Comparison of ENCODE assay signal across 9 mouse cellular contexts in the genomic region with DNA sequence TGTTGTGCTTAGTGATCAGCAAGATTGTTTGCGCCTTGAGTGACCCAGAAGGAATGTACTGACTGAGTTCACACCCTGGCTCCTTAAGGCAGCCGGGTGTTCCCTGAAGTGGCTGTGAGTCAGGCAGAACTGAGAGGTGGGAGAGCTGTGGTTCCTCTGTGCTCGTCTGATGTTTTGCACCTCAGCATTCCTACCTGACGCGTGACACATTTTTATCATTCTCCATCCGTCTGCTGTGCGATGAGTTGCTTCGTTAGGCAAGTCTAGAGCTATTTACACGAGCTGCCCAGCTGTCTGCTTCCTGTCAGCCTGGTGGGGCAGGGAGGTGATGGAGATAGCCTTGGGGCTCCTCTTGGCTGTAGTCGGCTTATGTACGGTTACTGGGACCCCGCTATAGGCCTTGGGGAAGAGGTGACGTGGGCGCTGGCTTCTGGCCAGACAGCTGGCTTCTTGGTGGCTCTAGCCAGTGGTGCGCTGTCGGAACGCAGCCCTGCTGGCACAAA. TPM values are rescaled to one million over a fixed set of nuclear protein-coding genes. Genes with fewer than 3 reads are reported as not detected.
A peak's percentile ranks its signal among the peaks of the same experiment; 100 is the strongest.
DNase-seq lines count a peak whose midpoint lies in the region; ATAC-seq and TF ChIP-seq lines count a peak whose summit lies in the region.
"Had no signal": no experiment of that assay in that cellular context is flagged by ENCODE, and none has a peak within 500 bp of the region (broad histone marks: within the 10 kb centered on the region; RNA-seq: fewer than 3 reads in every experiment).

No protein-coding gene starts in this region.

- TF ChIP-seq CTCF in left cerebral cortex, adult 2 months (IDR thresholded peaks at IDR 0.05), result no peak; the same call in 1 of the 2 replicates
- TF ChIP-seq CTCF in heart, adult 2 months (IDR thresholded peaks at IDR 0.05), result no peak

- 10% methylated on average over 17 of the region's 17 CpGs for WGBS in heart, adult 2 months
- 49% methylated on average over 17 of the region's 17 CpGs for WGBS in kidney, embryonic 15.5 days
- WGBS in midbrain, embryonic 12.5 days, result 70% methylated on average over 17 of the region's 17 CpGs

- H3K9ac ChIP-seq in heart, adult 2 months (ENCODE audit: low read depth, low read length), result peak overlapping the region; percentile 67
- no peak overlapping the region for H3K9ac ChIP-seq in kidney, embryonic 15.5 days
- no peak overlapping the region for H3K9ac ChIP-seq in midbrain, embryonic 12.5 days (replicated peaks)

- 0 out of 2 replicates have a peak, but pooled peaks cover 2% of the 10 kb centered on the region for H3K79me2 ChIP-seq in heart, adult 2 months (replicated peaks; ENCODE audit: control insufficient read depth, insufficient read depth, low read length)

- peaks cover 24% of the 10 kb centered on the region for H3K36me3 ChIP-seq in heart, adult 2 months (ENCODE audit: control insufficient read depth, insufficient read depth, low read length)
- H3K36me3 ChIP-seq in kidney, embryonic 15.5 days, result no peaks in the 10 kb centered on the region
- no peaks in the 10 kb centered on the region for H3K36me3 ChIP-seq in midbrain, embryonic 12.5 days

- ATAC-seq in kidney, embryonic 15.5 days (replicated peaks; ENCODE audit: low FRiP score), result no peak
- ATAC-seq in midbrain, embryonic 12.5 days (ENCODE audit: low FRiP score, low read depth), result no peak

- peak overlapping the region; percentile 16; the same call in 1 of the 2 replicates for H3K4me3 ChIP-seq in left cerebral cortex, adult 2 months
- H3K4me3 ChIP-seq in heart, adult 2 months, result peak overlapping the region; percentile 45
- no peak overlapping the region for H3K4me3 ChIP-seq in kidney, embryonic 15.5 days (replicated peaks)
- no peak overlapping the region for H3K4me3 ChIP-seq in midbrain, embryonic 12.5 days

- no peaks in the 10 kb centered on the region for H3K27me3 ChIP-seq in heart, adult 2 months (ENCODE audit: control insufficient read depth, insufficient read depth, low read length)
- H3K27me3 ChIP-seq in kidney, embryonic 15.5 days, result no peaks in the 10 kb centered on the region
- no peaks in the 10 kb centered on the region for H3K27me3 ChIP-seq in midbrain, embryonic 12.5 days

- peaks cover 46% of the 10 kb centered on the region for H3K4me1 ChIP-seq in heart, adult 2 months (ENCODE audit: control insufficient read depth, insufficient read depth, low read length)
- H3K4me1 ChIP-seq in kidney, embryonic 15.5 days, result peaks cover 65% of the 10 kb centered on the region
- H3K4me1 ChIP-seq in midbrain, embryonic 12.5 days, result peaks cover 24% of the 10 kb centered on the region

- 0 out of 2 replicates have a peak, but pooled peaks have one; percentile 40 for TF ChIP-seq EP300 in heart, adult 2 months (IDR thresholded peaks at IDR 0.05; ENCODE audit: insufficient read depth, low read depth, low read length)

- no peak for DNase-seq in left cerebral cortex, adult 2 months (ENCODE audit: extremely low spot score in 1 of 2, low spot score in 2 of 2)
- DNase-seq in left cerebral cortex, adult 11 months (ENCODE audit: low spot score), result no peak
- DNase-seq in cerebellum, postnatal 10 days, result peak; percentile 63 to 72
- DNase-seq in heart, adult 2 months, result peak; percentile 74 to 80
- DNase-seq in B cell, adult 2 months, result no peak
- DNase-seq in thymus, postnatal 0 days (ENCODE audit: low spot score), result no peak

- no peaks in the 10 kb centered on the region for H3K9me3 ChIP-seq in kidney, embryonic 15.5 days (replicated peaks)
- H3K9me3 ChIP-seq in midbrain, embryonic 12.5 days, result no peaks in the 10 kb centered on the region

- no peak overlapping the region for H3K4me2 ChIP-seq in kidney, embryonic 15.5 days
- no peak overlapping the region for H3K4me2 ChIP-seq in midbrain, embryonic 12.5 days (replicated peaks)

- intact Hi-C loops in left cerebral cortex, adult 2 months (cut with DNase I), result loop anchor here (2.0 kb wide), 1 partner anchor 16 kb away; no protein-coding TSS in a partner anchor
- intact Hi-C loops in heart, adult 2 months (cut with DNase I), result no loop called here

- peak overlapping the region; percentile 76 for H3K27ac ChIP-seq in left cerebral cortex, adult 2 months
- peak overlapping the region; percentile 92 for H3K27ac ChIP-seq in heart, adult 2 months
- peak overlapping the region; percentile 69 for H3K27ac ChIP-seq in kidney, embryonic 15.5 days
- peak overlapping the region; percentile 42; the same call in 1 of the 2 replicates for H3K27ac ChIP-seq in midbrain, embryonic 12.5 days (replicated peaks)

- peak; percentile 55 for TF ChIP-seq POLR2A in heart, adult 2 months (IDR thresholded peaks at IDR 0.05; ENCODE audit: insufficient read depth, low read depth, low read length)

RNA-seq across cellular contexts. Expression of a gene that starts 17.1 kb away (rescaled TPM):
- total RNA-seq in left cerebral cortex, adult 2 months (2021), result 100 to 1,000 TPM; 137 to 144 TPM
- 10 to 100 TPM; 43.5 to 45.3 TPM for total RNA-seq in heart, adult 2 months (2021)
- polyA plus RNA-seq in heart, adult 2 months (2012; rRNA removed), result 27.2 and 27.5 TPM in 2 replicates
- polyA plus RNA-seq in kidney, embryonic 15.5 days (2015; fragmentation: Nextera tagmentation; extraction: Ambion mirVana), result 11.7 and 14.1 TPM in 2 replicates
- 45.2 and 47.3 TPM in 2 replicates for polyA plus RNA-seq in midbrain, embryonic 12.5 days (2016; fragmentation: Nextera tagmentation; extraction: Ambion mirVana)
- 0.48 and 0.69 TPM in 2 replicates for polyA plus RNA-seq in thymus, postnatal 0 days (2015; fragmentation: Nextera tagmentation; extraction: Ambion mirVana)

RNA-seq across cellular contexts. Expression of a gene that starts 30.1 kb away (rescaled TPM):
- total RNA-seq in left cerebral cortex, adult 2 months (2021), result 1 to 10 TPM in 1 of 2 experiments, under 1 TPM in 1; 0.68 to 1.3 TPM
- not detected for total RNA-seq in heart, adult 2 months (2021)
- 1.4 TPM in 1 of 2 replicates, not detected in the other for polyA plus RNA-seq in heart, adult 2 months (2012; rRNA removed)
- 0.27 and 0.44 TPM in 2 replicates for polyA plus RNA-seq in kidney, embryonic 15.5 days (2015; fragmentation: Nextera tagmentation; extraction: Ambion mirVana)
- 0.28 and 0.38 TPM in 2 replicates for polyA plus RNA-seq in midbrain, embryonic 12.5 days (2016; fragmentation: Nextera tagmentation; extraction: Ambion mirVana)
- 0.14 and 0.19 TPM in 2 replicates for polyA plus RNA-seq in thymus, postnatal 0 days (2015; fragmentation: Nextera tagmentation; extraction: Ambion mirVana)

RNA-seq across cellular contexts. Expression of a gene that starts 42.9 kb away (rescaled TPM):
- total RNA-seq in left cerebral cortex, adult 2 months (2021), result 100 to 1,000 TPM; 102 to 103 TPM
- 10 to 100 TPM; 36.6 to 37.5 TPM for total RNA-seq in heart, adult 2 months (2021)
- polyA plus RNA-seq in heart, adult 2 months (2012; rRNA removed), result 51.5 and 52.6 TPM in 2 replicates
- 5.9 and 7.4 TPM in 2 replicates for polyA plus RNA-seq in kidney, embryonic 15.5 days (2015; fragmentation: Nextera tagmentation; extraction: Ambion mirVana)
- polyA plus RNA-seq in midbrain, embryonic 12.5 days (2016; fragmentation: Nextera tagmentation; extraction: Ambion mirVana), result 12.7 and 15.0 TPM in 2 replicates
- polyA plus RNA-seq in thymus, postnatal 0 days (2015; fragmentation: Nextera tagmentation; extraction: Ambion mirVana), result 2.1 and 2.8 TPM in 2 replicates

RNA-seq across cellular contexts. Expression of a gene that starts 55.5 kb away (rescaled TPM):
- 1 to 10 TPM; 1.1 to 1.4 TPM for total RNA-seq in left cerebral cortex, adult 2 months (2021)
- total RNA-seq in heart, adult 2 months (2021), result 1 to 10 TPM in 1 of 2 experiments, under 1 TPM in 1; 0.97 to 1.0 TPM
- 1.8 and 4.8 TPM in 2 replicates for polyA plus RNA-seq in heart, adult 2 months (2012; rRNA removed)
- polyA plus RNA-seq in kidney, embryonic 15.5 days (2015; fragmentation: Nextera tagmentation; extraction: Ambion mirVana), result 3.0 and 4.3 TPM in 2 replicates
- polyA plus RNA-seq in midbrain, embryonic 12.5 days (2016; fragmentation: Nextera tagmentation; extraction: Ambion mirVana), result 2.0 and 2.9 TPM in 2 replicates
- polyA plus RNA-seq in thymus, postnatal 0 days (2015; fragmentation: Nextera tagmentation; extraction: Ambion mirVana), result 6.4 and 6.6 TPM in 2 replicates
- total RNA-seq: layer of hippocampus, postnatal 10 days had no signal

Comparison
In these comparisons a context has a peak if more than half of its experiments do, and no peak if none do; other contexts are left out.
1. DNase-seq: peak in cerebellum, postnatal 10 days (2 of 2) and heart, adult 2 months (2 of 2); none in left cerebral cortex, adult 2 months (0 of 2), left cerebral cortex, adult 11 months (single experiment), B cell, adult 2 months (0 of 2) and thymus, postnatal 0 days (single experiment).
2. H3K27ac ChIP-seq: peak in every context shown above with its lines; median percentile 92 in heart, adult 2 months; 76 in left cerebral cortex, adult 2 months; 69 in kidney, embryonic 15.5 days; 42 in midbrain, embryonic 12.5 days.
3. H3K4me3 ChIP-seq: peak in left cerebral cortex, adult 2 months (single experiment) and heart, adult 2 months (single experiment); none in kidney, embryonic 15.5 days (single experiment) and midbrain, embryonic 12.5 days (single experiment).